Mouse (Mus musculus): ENCODE results near the gene Frmd4a.
A peak's percentile ranks its signal among the peaks of the same experiment; 100 is the strongest.

The Frmd4a gene

GRCm38 (mm10) chr2:4499257-4499656, 481.7 kb downstream of the Frmd4a start:
- DNase-seq = peak; percentile 83 to 89

GRCm38 (mm10) chr2:4499916-4500315, 482.4 kb downstream of the Frmd4a start:
- no peak for DNase-seq

GRCm38 (mm10) chr2:4501257-4502027, 483.9 kb downstream of the Frmd4a start:
- peak in 1 of 2 experiments; percentile 39 for DNase-seq

GRCm38 (mm10) chr2:4504413-4504812, 486.9 kb downstream of the Frmd4a start:
- peak in 1 of 2 experiments; percentile 42 for DNase-seq

GRCm38 (mm10) chr2:4505695-4506094, 488.2 kb downstream of the Frmd4a start:
- no peak for DNase-seq

- DNase-seq = no peak
Observed at GRCm38 (mm10) chr2:4506659-4507058, 489.1 kb downstream of the Frmd4a start.

- peak; percentile 37 to 52 for DNase-seq
Observed at GRCm38 (mm10) chr2:4507887-4508615, 490.5 kb downstream of the Frmd4a start.

- DNase-seq = peak; percentile 50 to 58
Observed at GRCm38 (mm10) chr2:4508959-4509615, 491.6 kb downstream of the Frmd4a start.

- DNase-seq = no peak
Observed at GRCm38 (mm10) chr2:4509739-4510138, 492.2 kb downstream of the Frmd4a start.

- DNase-seq = no peak
Observed at GRCm38 (mm10) chr2:4510208-4511079, 492.9 kb downstream of the Frmd4a start.

- DNase-seq = no peak
Observed at GRCm38 (mm10) chr2:4511080-4511386, 493.5 kb downstream of the Frmd4a start.

- DNase-seq = peak in 1 of 2 experiments; percentile 27
Observed at GRCm38 (mm10) chr2:4512607-4513006, 495.1 kb downstream of the Frmd4a start.

GRCm38 (mm10) chr2:4515910-4516309, 498.4 kb downstream of the Frmd4a start:
- no peak for DNase-seq

- peak; percentile 70 to 71 for DNase-seq
Observed at GRCm38 (mm10) chr2:4516819-4517552, 499.5 kb downstream of the Frmd4a start.

- peak; percentile 65 to 69 for DNase-seq
Observed at GRCm38 (mm10) chr2:4517553-4518125, 500.1 kb downstream of the Frmd4a start.

- DNase-seq = no peak
Observed at GRCm38 (mm10) chr2:4518549-4518948, 501.0 kb downstream of the Frmd4a start.

- no peak for DNase-seq
Observed at GRCm38 (mm10) chr2:4522769-4523487, 505.4 kb downstream of the Frmd4a start.

GRCm38 (mm10) chr2:4527094-4527493, 509.6 kb downstream of the Frmd4a start:
- peak in 1 of 2 experiments; percentile 26 for DNase-seq

- peak; percentile 23 to 37 for DNase-seq
Observed at GRCm38 (mm10) chr2:4529254-4529729, 511.8 kb downstream of the Frmd4a start.

GRCm38 (mm10) chr2:4531533-4532197, 514.1 kb downstream of the Frmd4a start:
- DNase-seq = no peak
